Mouse (Mus musculus) central nervous system, embryonic 18 days (tissue): ENCODE results near the gene Tkfc. TPM values are rescaled to one million over a fixed set of nuclear protein-coding genes. Genes with fewer than 3 reads are reported as not detected.

Experiments used
- polyA plus RNA-seq: library from polyadenylated mRNA; depleted of rRNA; stranded (reverse); fragments of >200 nt; gene quantifications from 2 replicates; pipeline ENCODE4 v1.2.3, GENCODE M21; 2012; rRNA removed

Tkfc gene
- polyA plus RNA-seq, result 30.3 and 31.9 TPM in 2 replicates

DNA sequence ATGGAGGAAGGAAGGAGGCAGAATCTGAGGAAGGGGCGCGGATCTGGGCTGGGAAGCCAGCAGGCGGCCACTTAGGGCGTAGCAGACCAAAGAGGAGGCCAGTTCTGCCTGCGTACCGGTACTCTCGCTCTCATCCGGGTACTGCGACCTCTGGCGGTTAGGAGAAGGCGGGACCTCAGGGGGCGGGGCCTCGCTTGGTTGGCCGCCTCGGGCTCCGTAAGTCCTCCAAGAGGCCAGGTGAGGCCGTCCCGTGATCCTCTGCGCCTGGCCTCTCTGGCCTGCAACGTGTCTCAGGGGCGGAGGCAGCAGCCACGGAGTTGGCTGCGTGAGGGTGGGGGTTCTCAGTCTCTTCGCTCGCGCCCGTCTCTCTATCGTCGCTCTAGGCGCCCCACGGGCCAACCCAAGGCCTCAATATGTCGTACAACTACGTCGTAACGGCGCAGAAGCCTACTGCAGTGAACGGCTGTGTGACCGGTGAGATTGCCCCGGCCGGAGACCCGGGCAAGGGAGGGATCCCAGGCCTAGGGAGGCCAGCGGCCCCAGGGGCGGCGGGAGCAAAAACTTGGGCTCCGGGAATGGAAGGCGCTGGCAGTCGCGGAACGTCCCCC, at the start of gene Tkfc, which contains the start of gene Ddb1:
Gene Tkfc (minus strand): TSS at position 362 of the 608 bp plus-strand sequence.
Gene Ddb1 (plus strand): TSS at position 35 of the 608 bp plus-strand sequence.

GRCm38 (mm10) chr19:10634106-10634871, 28.8 kb upstream of the Tkfc start, which contains the start of gene Vwce:
Vwce (plus strand) TSS chr19:10634213.

GRCm38 (mm10) chr19:10576690-10577561, 28.5 kb downstream of the Tkfc start, which contains the start of the genes Cyb561a3 and Tmem138:
Cyb561a3 (plus strand) TSS chr19:10577172.
Tmem138 (minus strand) TSS chr19:10577362.

GRCm38 (mm10) chr19:10555624-10556510, 49.6 kb downstream of the Tkfc start, which contains the start of gene Tmem216:
Tmem216 (minus strand) TSS chr19:10556238.

Other genes starting within 250 kb of the Tkfc start
- 81.5 and 88.2 TPM in 2 replicates for gene Syt7, start 216.6 kb downstream of the Tkfc start, polyA plus RNA-seq
- gene Lrrc10b, start 148.2 kb downstream of the Tkfc start, polyA plus RNA-seq, result 2.8 and 2.9 TPM in 2 replicates
- gene Ppp1r32, start 122.7 kb downstream of the Tkfc start, polyA plus RNA-seq, result 2.7 and 3.7 TPM in 2 replicates
- gene Cpsf7, start 80.4 kb downstream of the Tkfc start, polyA plus RNA-seq, result 103 and 104 TPM in 2 replicates
- 50.7 and 54.6 TPM in 2 replicates for gene Sdhaf2, start 79.5 kb downstream of the Tkfc start, polyA plus RNA-seq
- gene Tmem216, start 49.4 kb downstream of the Tkfc start, polyA plus RNA-seq, result 49.2 and 51.5 TPM in 2 replicates
- 27.3 and 27.8 TPM in 2 replicates for gene Cyb561a3, start 28.5 kb downstream of the Tkfc start, polyA plus RNA-seq
- 29.2 and 29.8 TPM in 2 replicates for gene Tmem138, start 28.3 kb downstream of the Tkfc start, polyA plus RNA-seq
- 180 TPM in 2 replicates for gene Ddb1, start 327 bp downstream of the Tkfc start, polyA plus RNA-seq
- 2.3 and 3.2 TPM in 2 replicates for gene Vwce, start 28.6 kb upstream of the Tkfc start, polyA plus RNA-seq
- gene Pga5, start 72.4 kb upstream of the Tkfc start, polyA plus RNA-seq, result 0.05 TPM in 1 of 2 replicates, not detected in the other
- 19.8 and 21.0 TPM in 2 replicates for gene Vps37c, start 83.1 kb upstream of the Tkfc start, polyA plus RNA-seq
- gene Cd5, start 133.3 kb upstream of the Tkfc start, polyA plus RNA-seq, result 0.13 and 0.15 TPM in 2 replicates
- 0.03 and 0.06 TPM in 2 replicates for gene Cd6, start 224.4 kb upstream of the Tkfc start, polyA plus RNA-seq
- 0.78 and 0.83 TPM in 2 replicates for gene Slc15a3, start 234.1 kb upstream of the Tkfc start, polyA plus RNA-seq